Mouse (Mus musculus) layer of hippocampus, adult 18-20 months (tissue): ENCODE data around the gene Slc10a7. TPM values are rescaled to one million over a fixed set of nuclear protein-coding genes. Genes with fewer than 3 reads are reported as not detected.
"Not testable (repeated sequence)": the region's sequence is repeated elsewhere in the genome, so short reads cannot be mapped to it uniquely, and the experiment has no call there.

ENCODE experiments used
- DNase-seq, 2 experiments: peaks; one replicate each; pipeline ENCODE4 v3.0.0; 2022; ENCODE audit warnings: low spot score in 2 of 2
- total RNA-seq, 2 experiments: library from RNA; stranded (reverse); gene quantifications; 2 replicates each; pipeline ENCODE4 v1.2.3; 2021

Slc10a7 gene
- total RNA-seq, 2 experiments from 2014 or later, result 6.0 to 7.0 TPM

GRCm38 (mm10) chr8:78545153-78545817 lies 36.1 kb downstream of the Slc10a7 start:
- not testable (repeated sequence) for DNase-seq

DNA sequence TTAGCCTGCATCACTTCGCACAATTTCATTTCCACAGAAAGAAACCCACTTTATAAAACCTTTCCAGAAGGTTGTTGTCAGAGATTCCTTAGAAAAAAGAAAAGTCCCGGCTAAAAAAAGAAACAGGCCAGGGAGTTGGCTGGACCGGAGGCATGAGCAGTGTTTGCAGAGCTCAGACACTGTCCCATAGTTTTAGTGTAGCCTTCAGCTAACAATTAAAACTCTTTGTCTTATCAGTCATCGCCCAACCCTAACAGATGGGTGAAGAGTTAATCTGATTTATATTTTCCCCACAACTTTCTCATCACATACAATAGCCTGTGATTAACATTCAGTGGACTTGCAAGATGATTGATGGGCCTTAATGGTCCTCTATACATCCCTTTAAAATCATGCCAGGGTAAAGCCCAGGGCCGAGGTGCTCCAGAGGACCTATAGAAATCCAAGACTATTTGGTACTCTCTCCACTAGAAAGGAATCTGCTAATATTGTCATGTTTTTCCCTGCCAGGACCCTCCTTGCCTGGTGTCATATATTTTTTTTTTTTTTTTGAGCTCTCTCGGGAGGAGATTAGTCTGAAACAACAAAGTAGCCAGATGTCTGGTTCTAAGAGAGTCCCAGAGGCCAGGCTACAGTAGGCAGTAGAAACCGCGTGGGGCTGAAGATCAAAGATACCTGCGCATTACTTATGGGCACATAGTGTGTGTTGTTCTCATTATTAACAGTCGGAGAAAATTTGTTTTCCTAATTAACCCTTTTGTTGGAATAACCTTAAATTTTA lies 41.0 kb downstream of the Slc10a7 start:
- no peak for DNase-seq

DNA sequence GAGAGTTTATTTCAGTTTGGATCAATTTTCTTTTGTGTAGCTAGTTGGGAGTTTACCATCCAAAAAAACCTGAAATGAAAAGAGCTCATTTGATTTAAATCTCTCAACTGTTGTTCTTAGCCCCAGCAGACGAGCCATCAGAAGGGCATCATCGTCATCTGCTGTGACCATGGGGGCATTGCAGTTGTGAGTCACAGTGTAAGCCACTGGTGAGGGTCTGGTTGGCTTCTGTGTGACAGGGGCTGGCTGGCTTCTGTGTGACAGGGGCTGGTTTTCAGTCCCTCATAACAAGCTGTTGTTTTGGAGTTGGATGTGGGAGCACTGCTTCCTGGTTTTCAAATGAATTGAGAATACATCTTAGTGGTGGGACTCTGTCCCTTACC lies 41.6 kb downstream of the Slc10a7 start:
- no peak for DNase-seq

GRCm38 (mm10) chr8:78555817-78556216 lies 46.7 kb downstream of the Slc10a7 start:
- DNase-seq, result no peak

DNA sequence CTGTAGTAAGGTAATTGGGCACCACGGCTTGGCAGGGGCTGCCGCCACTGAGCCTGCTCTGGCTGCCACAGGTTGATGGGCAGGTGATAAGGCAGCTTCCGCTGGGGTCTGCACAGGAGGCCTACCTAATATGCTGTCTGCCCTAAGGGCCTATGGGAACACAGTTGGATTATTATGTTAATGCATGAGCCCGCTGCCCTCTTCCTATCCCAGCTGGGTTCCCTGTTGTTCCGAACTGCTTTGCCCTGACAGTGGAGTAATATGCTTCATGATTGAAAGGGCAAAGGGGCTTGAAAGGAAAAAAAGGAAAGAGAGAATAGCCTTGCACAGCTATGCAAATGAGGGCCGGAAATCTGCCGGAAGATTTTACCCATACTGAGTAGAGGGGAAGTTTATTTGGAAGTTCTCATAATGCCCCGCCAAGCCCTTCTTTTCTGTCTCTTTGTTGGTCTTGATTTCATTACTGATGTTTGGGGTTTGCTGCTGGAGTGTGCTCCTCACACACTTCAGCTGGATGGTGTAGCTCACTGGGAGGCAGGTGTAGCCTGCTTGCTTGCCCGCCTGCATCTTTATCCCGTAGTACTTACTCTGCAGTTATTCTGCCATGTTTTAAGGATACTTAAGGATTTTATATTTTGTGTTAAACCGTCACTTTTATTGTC lies 47.8 kb downstream of the Slc10a7 start:
- DNase-seq, result no peak

DNA sequence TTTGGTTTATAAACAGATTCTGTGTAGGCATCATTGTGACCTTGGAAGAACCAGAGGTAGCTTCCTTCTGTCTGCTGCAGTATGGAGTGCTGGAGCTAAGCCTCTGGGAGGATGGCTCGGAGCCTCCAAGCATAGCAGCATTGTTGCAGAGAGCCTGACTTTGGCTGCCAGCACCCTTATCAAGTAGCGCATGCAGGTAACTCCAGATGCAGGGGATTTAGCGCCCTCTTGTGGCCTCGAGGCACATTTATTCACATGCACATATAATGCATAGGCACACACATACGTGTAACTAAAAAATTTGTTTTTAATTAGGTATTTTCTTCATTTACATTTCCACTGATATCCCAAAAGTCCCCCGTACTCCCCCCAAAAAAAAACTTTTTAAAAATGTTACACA lies 52.5 kb downstream of the Slc10a7 start:
- no peak for DNase-seq

DNA sequence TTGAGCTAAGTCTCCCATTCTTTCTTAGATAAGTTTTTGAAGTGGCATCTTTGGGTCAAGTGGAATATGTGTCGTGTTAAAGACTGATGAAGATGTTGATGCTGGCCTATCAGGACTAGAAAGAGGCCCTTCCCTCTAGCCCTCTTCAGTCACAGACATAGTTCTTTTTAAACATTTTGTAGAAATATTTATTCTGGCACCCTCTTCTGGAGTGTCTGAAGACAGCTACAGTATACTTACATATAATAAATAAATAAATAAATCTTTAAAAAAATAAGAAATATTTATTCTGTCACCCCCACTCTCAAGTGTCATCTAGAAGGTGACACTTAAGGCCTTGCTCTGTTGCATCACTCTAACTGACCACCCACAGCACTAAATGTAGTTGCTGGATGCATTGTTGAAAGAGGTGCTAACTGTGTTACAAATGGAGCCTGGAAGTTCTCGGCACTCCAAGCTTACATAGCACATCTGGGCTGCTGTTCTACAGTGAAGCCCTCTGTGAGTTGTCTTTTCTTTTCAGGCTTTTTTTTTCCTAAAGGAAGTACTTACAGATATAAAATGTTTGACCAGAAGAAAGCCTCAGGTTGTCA lies 54.4 kb downstream of the Slc10a7 start:
- no peak for DNase-seq

GRCm38 (mm10) chr8:78564200-78564599 lies 55.1 kb downstream of the Slc10a7 start:
- DNase-seq, result no peak

DNA sequence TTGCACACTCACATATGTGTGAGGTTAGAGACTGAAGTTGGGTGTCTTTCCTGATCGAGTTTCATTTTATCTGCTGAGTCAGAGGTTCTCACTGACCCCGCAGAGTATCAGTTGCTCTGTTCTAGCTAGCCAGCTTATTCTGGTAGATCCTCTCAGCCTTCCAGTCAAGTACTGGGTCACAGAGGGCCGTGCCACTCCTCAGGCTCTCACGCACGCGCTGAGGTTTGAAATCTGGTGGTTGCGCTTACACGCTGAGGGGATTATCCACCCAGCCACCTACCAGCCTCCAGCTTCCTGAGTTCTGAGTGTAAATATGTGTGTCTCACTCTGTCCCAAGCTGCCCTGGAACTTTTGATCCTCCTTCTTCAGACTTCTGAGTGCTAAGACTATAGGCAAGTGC lies 59.0 kb downstream of the Slc10a7 start:
- no peak for DNase-seq

DNA sequence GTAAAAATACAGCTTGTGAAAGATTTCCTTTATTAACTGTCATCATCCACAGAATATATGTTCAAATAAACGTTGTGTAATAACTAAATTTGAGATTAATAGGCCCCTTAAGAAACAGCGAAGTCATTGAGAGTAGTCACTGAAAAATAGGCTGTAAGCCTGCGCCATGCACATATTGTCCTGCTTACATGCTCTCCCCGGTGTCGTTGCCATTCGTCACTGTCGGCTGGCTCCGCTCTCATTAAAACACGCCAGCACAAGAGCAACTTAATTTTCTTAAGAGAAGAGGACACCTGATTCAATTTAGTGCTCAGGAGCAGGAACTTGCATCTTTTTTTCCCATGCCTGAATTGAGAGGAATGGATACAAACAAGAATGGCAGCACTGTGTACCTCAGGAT lies 62.4 kb downstream of the Slc10a7 start:
- no peak for DNase-seq

- no peak for DNase-seq
Measured at GRCm38 (mm10) chr8:78574207-78574606, 65.1 kb downstream of the Slc10a7 start.

- no peak for DNase-seq
Measured at GRCm38 (mm10) chr8:78577569-78577968, 68.4 kb downstream of the Slc10a7 start.

GRCm38 (mm10) chr8:78578036-78578435 lies 68.9 kb downstream of the Slc10a7 start:
- no peak for DNase-seq

GRCm38 (mm10) chr8:78584011-78584776 lies 75.0 kb downstream of the Slc10a7 start:
- no peak for DNase-seq

GRCm38 (mm10) chr8:78584863-78585262 lies 75.7 kb downstream of the Slc10a7 start:
- DNase-seq, result no peak

DNA sequence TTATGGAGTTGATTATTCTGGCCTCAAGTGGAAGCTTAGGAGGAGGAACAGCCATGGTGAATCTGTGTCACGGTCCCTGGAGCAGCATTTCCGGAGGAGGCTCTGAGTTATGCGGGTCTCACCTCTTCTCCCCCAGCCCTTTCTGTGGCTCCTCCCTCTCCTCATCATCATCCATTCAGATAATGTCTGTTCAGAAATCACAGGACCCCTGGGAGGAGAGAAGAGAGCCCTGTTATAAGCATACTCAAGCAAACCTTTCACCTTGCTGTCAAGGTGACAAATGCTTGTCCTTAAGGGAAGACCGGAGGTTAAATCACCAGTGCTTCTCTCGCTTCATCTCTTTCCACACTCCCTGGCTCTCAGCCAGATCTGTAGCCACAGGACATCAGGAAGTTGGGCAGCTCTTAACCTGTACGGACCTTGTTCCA lies 86.3 kb downstream of the Slc10a7 start:
- DNase-seq, result no peak

- DNase-seq, result no peak
Measured at GRCm38 (mm10) chr8:78598237-78598636, 89.1 kb downstream of the Slc10a7 start.

DNA sequence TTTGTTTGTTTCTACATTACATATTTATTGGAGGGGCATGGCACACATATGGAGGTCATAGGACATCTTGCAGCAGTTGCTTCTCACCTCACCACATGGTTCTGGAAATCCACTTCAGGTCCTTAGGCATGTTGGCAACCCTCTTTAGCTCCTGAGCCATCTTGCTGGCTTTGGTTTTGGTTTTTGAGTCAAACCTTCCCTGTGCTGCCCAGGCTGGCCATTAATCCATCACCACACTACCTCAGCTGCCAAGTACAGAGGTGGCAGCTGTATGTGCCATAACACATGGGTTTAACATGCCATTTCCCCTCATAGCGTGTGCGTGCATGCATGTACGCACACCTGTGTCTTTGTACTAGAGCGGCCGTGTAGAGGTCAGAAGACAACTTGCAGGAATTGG lies 93.9 kb downstream of the Slc10a7 start:
- no peak for DNase-seq

GRCm38 (mm10) chr8:78604426-78604825 lies 95.3 kb downstream of the Slc10a7 start:
- DNase-seq, result no peak

GRCm38 (mm10) chr8:78609301-78609700 lies 100.2 kb downstream of the Slc10a7 start:
- DNase-seq, result no peak

- DNase-seq, result no peak
Measured at GRCm38 (mm10) chr8:78611019-78611418, 101.9 kb downstream of the Slc10a7 start.
